Mouse (Mus musculus): ENCODE results near the gene Sh2d6.

Gene Sh2d6

DNA sequence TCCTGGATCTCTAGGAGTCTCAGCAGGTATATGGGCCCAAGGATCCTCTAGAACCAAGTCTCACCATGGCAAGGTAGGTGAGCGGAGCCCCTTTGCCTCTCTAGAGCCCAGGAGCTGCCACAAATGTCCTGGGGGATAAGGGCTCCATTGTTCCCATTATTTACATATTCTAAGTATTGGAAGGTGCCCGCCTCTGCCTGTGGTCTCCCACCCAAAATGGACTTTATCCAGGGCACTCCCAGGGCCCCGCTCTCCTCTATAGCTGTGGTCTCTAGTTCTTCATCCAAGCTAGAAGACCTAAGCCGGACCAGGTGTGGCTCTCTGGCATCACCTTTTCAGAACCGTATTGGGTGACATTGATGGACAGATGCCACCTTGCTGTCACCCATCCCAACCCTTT lies at the start of gene Sh2d6:
Gene Sh2d6 (minus strand): TSS at position 101 of the 400 bp plus-strand sequence.
- no peak for DNase-seq (ENCODE audit: low read depth, low spot score)

DNA sequence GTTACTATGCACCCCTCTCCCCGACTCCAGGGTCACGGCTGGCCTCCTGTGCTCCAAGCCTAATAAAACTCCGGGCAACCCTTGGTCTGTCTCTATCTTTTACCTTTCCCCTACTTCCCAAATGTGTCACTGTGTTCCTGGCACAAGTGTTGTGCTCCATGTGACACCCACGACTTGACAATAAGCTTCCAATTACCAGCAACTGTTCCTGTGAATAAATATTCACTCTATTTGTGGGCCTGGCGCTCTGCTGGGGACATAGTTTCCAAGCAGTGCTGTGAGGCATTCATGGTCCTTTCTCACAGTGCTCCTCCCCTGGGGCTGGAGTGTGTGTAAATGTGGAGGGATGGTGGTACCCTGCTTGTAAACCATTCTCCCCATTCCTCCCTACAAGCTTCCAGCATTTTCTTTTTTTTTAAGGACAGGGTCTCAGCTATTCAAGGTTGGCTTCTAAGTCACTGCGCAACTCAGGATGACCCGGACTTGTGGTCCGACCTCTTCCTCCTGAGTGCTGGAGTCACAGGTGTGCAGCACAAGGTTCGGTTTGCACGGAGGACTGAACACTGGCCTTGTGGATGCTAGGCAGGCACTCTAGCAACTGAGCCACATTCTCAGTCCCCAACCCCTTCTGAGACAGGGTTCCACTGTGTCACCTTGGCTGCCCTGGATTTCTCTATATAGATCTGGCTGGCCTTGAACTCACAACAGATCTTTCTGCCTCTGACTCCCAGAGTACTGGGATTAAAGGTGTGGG lies 49.3 kb upstream of the Sh2d6 start:
- DNase-seq (ENCODE audit: low read depth, low spot score) = no peak

DNA sequence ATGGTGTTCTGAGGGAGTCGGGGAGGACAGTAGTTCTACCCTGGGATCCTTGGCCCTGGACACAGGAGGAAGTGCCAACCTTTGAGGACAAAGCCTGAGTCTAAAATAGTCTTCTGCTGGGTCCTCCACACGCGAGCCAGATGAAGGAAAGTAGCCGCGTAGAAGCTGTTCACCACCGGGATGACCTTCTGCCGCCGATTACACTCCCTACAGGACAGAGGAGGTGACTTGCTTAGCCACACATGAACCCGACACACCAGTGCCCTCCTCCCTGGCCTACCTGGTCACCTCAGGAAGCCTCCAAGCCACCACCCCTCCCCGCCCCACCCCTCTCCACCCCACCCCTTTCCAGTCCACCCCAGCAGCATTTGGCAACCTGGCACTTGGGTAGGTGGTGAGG lies 47.2 kb upstream of the Sh2d6 start:
- DNase-seq (ENCODE audit: low read depth, low spot score) = no peak

DNA sequence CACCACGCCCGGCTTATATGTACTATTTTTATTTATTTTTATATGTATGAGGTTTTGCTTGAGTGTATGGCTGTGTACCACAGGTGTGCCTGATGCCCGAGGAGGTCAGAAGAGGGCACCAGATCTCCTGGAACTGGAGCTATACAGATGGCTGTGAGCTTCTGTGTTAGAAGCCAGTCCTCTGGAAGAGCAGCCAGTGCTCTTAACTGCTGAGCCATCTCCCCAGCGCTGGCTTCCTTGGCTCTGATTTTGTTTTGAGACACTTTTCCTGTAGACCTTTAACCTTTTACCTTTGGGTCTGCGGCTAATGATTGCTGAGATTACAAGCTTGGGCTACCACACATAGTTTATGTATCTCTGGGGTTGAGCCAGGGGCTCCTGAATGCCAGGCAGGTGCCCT lies 46.0 kb upstream of the Sh2d6 start:
- DNase-seq (ENCODE audit: low read depth, low spot score) = no peak

DNA sequence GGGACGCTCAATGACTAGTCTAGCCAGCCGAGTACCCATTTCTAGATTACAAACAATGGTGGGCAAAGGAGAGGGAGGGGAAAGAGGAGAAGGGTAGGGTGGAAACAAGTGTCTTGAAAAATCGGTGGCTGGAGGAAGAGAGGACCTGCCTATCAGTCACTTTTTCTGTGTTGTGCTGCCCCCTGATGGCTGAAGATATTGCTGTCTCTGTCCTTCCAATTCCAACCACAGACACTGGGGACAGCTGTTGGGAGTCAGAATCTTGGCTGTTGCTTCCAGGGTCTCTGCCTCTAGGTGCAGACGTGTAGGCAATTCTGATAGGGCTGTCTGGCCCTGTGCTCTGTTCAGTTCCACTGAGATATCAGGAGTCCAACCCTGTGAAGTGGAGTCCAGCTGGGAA lies 44.5 kb upstream of the Sh2d6 start:
- peak; percentile 68 for DNase-seq (ENCODE audit: low read depth, low spot score)

DNA sequence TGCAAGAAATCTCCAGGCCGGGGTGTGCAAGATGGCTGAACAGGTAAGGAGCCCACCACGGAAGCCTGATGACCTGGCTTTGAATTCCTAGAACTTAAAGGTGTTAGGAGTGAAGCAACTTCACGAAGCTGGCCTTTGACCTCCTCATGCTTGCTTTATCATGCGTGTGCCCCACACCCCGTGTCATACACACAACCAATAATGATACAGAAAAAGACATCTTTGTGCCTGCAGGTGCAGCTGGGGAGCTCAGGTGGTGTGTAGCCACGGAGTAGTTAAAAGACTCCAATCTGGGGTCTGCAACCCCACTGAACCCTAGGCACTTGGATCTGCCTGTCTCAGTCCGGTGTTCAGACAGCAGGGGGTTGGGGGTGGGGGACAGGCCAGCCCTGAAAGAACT lies 44.0 kb upstream of the Sh2d6 start:
- no peak for DNase-seq (ENCODE audit: low read depth, low spot score)

DNA sequence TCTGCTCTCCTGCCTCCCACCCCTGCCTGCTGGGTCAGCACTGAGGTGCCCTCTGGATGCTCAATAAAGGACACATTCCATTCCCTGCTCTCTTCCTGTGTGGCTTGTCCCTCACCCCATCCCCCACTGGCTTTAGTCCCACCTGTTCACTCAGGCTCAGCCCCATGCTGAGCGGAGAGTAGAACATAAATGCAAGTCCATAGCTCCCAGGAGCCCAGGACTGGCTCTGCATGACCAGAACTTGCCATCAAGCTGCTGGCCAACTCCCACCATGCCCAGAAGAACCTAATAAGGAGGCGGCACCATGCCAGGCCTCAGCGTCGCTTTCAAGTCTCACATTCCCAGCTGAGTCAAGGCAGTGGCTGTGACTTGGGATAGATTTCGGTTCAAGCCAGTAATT lies 41.4 kb upstream of the Sh2d6 start:
- no peak for DNase-seq (ENCODE audit: low read depth, low spot score)

DNA sequence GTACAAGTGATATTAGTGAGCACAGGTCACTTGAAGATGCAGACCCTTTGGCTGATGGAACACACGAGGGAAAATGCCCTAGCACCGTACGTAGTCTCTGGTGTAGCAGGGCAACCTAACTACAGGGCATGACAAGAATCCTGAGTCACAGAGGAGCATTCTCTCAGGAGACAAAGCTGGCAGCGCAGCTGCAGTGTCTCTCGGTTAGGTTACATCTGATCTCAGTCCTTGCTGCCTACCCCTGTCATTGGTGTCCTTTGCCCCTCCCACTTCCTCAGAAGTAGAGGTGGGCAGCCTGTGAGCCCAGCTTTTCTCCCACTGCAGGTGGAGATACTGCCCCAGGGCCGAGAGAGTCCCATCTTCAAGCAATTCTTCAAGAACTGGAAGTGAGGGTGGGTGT lies 41.0 kb upstream of the Sh2d6 start:
- DNase-seq (ENCODE audit: low read depth, low spot score) = no peak

DNA sequence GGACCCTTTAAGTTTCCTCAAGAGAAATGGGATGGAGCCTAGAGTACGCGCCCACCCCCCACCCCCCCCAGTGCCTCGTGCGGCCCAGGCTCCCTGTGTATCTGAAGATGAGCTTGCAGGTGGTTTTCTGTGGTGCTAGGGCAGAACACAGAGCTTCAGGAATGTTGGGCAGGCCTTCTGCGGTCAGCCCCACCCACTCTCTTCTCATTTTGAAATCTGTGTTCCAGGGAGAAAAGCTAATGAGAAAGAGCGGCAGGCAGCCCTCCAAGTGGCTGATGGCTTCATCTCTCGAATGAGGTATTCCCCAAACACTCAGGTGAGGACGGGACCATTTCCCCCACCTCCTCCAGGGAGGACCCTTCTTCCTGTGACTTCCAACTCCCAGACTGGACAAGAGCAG lies 39.3 kb upstream of the Sh2d6 start:
- DNase-seq (ENCODE audit: low read depth, low spot score) = no peak

DNA sequence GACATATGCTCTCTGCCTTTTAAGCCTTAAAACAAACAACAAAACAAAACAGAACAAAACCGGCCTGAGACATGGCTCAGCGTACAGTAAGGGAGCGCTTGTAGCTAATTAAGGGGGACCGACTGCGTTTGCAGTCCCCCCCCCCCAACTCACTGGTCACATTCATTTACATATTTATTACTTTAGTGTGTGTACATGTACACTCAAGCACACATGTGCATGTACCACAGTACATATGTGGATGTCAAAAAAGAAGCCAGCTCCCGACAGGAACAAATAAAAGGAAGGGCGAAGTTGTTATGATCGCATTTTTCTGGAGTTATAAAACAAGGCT lies 31.5 kb upstream of the Sh2d6 start:
- no peak for DNase-seq (ENCODE audit: low read depth, low spot score)

DNA sequence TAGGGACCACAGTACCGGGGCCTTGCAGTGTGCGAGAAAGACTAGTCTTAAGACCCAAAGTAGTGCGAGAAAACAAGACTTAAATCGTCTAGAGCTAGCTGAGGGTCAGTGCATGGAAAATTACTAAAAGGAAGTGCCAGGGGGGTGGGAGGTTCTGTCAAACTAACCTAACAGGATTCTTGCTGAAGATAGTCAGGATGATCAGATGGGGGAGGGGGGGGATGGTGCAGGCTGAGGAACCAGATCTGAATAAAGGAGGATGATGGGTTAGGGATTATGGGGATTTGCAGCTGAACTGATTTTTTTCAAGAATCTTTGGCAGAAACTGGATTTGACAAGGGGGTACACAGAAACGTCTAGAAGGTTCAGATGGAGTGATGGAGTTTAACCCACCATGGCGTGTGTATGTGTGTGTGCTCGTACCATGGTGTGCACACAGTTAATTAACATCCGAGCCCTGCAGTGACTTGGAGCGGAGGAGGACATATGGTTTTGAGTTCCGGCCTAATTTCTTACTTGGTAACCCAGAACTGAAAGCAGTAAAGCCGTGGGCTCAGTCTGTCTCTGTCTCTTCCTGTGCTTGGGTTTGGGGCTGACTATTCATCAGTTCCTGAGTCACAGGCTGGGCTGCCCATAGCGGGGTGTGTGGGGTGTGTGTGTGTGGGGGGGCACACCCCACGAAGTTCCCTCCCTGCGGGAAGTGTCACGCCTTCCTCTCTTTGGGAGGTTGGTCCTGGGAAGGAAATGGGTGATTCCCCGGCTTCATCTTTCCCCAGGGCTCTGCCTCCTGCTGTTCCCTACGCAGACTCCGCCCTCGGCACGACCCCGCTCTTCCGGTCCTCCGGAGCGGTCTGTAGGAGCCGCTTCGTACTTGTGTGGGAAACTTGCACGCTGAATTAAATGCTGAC lies 30.9 kb upstream of the Sh2d6 start:
- peak; percentile 66 for DNase-seq (ENCODE audit: low read depth, low spot score)

DNA sequence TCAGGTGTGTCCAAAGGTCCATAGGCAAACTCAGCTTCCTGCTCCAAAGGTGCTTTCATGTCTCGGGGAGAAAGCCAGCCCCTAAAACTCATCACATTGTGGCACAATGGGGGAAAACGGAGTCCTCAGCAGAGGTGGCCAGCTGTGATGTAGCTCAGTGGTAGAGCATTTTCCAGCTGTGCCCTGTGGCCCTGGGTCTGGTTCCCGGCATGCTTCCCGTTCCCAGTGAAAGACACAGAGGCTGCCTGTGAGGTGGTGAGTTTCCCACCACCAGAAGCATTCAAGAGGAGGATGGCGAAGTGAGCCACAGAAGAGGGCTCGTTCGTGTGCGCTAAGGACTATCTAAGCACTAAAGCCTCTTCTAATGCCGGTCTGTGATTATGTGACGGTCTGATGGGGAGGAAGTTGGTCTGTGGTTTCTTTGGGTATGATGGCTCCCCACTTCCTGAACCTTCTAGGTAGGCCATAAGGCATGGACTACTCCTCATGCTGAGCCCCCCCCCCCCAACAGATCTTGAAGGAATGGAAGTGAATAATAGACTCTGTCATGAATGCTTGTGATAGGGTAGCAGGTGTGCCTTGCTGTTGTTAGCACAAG lies 29.1 kb upstream of the Sh2d6 start:
- DNase-seq (ENCODE audit: low read depth, low spot score) = no peak

DNA sequence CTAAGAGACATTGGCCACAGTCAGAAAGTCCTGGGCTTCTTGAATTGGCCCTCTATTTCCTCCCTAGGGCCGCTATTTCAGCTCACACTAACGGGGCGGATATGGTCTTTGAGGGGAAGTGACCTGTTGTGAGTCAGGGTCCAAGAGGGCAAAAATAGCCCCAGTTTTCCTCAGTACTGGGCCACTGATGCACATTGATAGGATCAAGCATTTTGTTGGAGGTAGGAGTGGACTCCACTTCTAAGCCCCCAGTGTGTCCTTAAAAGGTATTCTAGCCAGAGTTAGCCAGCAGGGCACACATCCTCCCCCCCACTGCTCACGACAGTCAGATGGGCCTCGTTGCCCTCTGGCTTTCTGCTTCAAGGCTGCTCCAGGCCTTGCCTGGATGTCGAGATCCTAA lies 28.5 kb upstream of the Sh2d6 start:
- no peak for DNase-seq (ENCODE audit: low read depth, low spot score)

DNA sequence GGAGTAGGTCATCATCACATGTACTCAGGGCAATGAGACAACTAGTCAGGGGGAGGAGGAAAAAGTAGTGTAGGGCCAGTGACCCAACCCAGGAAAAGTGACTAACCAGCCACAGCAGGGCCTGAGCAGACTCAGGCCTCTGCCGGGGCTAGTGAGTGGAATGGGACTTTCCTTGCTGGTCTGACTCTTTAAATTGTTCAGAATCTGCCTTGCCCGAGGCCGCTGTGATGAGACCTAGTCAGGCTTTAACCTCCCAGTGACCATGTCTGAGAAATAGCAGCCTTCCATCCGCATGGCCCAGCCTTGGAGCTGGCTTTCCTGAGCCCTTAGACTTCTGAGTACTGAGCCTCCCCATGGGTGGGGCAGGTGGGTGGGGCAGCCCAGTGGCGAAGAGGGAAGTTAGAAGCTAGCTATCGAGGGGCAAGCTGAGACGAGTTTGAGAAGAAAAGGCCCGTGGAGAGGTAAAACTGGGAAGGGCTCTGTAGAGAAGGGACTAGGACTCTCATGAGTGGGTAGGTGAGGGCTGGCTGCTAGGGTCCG lies 27.6 kb upstream of the Sh2d6 start:
- DNase-seq (ENCODE audit: low read depth, low spot score) = no peak

DNA sequence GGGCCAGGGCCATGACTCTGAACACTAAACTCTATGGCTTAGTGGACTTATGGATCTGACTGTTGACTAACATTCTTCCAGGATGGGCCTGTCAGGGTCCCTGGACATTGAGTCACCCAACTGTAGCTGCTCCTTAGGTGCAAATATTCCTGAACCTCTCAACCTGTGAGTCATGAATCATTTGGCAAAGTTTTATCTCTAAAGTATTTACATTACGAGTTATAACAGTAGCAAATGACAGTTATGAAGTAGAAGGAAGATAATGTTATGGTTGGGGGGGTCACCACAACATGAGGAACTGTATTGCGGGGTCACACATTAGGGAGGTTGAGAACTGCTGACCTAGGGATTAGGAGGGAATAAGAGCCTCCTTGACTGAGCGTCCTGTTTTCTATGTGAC lies 26.4 kb upstream of the Sh2d6 start:
- no peak for DNase-seq (ENCODE audit: low read depth, low spot score)

DNA sequence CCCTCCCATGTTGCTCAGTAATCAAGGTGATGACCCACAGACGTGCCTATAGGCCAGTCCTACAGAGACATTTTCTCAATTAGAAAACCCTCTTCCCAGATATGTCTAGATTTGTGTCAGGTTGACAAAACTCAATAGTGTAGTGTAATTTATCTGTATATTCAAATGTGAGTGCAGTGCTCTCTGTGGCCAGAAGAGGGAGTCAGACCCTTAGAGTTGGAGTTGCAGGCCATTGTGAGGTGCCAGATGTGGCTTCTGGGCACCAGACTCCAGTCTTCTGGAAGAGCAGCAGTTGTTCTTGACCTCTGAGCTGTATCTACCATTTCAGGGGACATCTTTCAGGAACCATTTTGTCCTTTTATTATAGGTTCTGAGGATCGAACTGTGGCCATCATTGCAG lies 25.6 kb upstream of the Sh2d6 start:
- DNase-seq (ENCODE audit: low read depth, low spot score) = no peak

DNA sequence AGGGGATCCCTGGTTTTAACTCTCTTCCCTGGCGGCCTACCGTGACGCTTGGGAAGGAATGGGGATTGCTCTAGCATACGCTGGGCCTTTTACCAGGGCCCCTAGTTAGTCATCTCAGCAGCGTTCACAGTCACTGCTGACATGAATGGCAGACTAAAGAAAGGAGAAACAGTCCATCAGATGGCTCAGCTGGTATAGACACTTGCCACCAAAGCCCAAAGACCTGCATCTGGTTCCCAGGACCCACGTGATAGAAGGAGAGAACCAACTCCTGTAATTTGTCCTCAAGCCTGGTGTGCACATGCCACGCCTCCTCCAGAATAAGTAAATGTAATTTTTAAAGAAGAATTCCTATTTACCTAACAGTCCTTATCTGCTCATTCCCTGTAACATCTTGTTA lies 23.9 kb upstream of the Sh2d6 start:
- DNase-seq (ENCODE audit: low read depth, low spot score) = no peak

DNA sequence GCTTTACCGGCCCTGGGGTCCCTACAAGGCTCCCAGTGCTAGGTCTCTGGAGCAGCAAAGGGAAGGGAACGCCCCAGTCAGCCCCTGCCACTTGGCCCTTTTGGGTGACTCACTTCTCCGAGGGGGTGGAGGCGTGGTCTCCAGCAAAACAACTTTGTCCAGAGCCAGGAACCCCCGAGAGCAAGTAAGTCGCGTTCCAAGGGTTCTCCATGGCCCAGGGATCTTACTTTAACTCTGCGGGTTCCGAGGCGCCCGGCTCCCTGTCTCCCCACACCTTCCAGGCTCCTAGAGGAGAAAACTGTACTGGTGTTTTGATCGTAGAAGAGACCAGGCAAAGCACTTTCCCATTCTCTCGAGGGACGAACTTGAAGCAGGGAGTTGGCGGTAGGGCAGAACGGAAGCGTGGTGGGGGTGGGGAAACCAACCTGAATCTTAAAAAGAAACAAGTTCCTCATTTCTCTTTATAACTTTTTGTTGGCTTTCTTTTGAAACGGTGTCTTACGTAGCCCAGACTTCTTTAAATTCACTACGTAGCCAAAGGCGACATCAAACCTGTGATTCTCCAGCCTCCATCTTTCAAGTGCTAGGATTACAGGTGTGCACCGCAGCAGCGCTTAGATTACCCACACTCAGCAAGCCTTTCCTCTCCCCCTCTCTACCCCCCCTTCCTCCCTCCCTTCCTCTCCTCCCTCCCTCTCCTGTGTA lies 22.9 kb upstream of the Sh2d6 start, which contains the start of gene Capg:
Gene Capg (plus strand): TSS at position 109 of the 705 bp plus-strand sequence.
- no peak for DNase-seq (ENCODE audit: low read depth, low spot score)

DNA sequence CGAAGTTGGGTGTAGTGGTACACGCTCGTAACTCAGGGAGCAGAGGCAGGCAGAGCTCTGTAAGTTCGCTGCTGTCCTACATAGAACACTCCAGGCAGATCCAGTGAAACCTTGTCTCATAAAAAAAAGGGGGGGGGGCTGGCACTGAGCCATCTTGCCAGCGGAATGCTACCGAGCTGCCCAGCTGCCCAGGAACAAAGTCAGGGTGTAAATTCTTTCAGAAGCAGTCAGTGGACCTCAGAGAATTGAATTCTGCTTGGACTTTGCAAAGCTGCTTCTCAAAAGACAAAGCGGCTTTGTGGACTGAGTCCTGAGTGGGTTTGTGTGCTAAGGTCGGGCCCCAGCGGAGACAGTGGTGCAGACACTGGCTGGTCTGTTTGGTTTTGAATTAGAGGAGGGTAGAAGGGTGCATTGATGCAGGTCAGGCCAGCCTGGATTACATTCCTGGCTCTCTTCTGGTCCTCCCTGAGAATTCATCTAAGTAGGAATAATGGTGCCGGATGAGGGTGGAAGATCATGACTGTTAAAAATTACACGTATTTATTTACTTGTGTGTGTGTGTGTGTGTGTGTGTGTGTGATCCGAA lies 21.9 kb upstream of the Sh2d6 start:
- DNase-seq (ENCODE audit: low read depth, low spot score) = no peak

DNA sequence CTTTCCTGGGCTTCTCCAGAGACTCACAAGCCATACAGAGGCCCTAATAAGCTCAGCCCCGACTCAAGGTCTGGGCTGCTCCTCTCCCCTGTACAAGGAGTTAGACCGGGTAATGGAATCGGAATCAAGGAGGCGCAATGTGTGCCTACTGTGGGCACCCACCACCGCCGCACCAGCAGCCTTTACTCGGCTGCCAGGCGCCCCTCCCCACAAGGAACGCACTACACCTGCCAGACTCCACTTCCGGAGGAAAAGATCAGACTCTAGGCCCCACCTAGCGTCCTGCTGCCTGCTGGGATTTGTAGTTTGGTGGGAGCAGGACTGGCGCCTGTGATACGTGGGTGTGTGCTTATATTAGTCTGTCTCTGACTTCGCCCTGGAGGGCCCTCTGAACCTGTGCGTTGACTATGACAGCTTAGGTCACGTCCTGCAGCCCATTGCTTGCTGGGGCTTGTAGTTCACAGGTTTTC lies 17.1 kb upstream of the Sh2d6 start:
- DNase-seq (ENCODE audit: low read depth, low spot score) = peak; percentile 96

DNA sequence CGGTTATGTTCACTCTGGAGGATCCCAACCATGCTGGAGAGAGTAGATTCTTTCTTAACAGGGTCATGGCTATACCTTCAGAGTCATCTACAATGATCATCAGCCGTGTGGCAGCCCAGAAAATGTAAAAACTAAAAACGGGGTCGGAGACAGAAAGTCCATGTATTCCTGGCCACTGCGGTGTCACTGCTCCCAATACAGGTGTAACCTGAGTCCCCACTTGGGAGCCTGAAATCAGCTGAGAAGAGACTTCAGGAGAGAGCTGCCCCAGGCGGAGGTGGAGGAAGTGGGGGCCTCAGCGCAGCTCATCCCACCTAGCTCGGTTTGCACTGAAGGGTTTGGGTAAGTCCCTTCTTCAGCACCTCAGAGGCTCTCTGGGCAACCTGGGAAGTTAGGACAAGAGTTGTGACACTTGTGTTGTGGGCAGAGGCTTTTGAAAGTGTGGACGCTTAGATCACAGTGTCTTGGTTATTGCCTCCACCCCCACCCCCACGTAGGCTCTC lies 16.5 kb upstream of the Sh2d6 start:
- no peak for DNase-seq (ENCODE audit: low read depth, low spot score)

Data from telencephalon, adult 2 months (tissue).